Mouse (Mus musculus) spleen, postnatal 14 days (tissue): ENCODE results near the gene Magel2.

Experiments used
- DNase-seq, 2 experiments: peaks; one replicate each; pipeline ENCODE4 v3.0.0; 2021 to 2022; ENCODE audit warnings: low spot score in 2 of 2

Magel2 gene

GRCm38 (mm10) chr7:62423210-62423609 is 46.4 kb downstream of the Magel2 start:
- no peak for DNase-seq

DNA sequence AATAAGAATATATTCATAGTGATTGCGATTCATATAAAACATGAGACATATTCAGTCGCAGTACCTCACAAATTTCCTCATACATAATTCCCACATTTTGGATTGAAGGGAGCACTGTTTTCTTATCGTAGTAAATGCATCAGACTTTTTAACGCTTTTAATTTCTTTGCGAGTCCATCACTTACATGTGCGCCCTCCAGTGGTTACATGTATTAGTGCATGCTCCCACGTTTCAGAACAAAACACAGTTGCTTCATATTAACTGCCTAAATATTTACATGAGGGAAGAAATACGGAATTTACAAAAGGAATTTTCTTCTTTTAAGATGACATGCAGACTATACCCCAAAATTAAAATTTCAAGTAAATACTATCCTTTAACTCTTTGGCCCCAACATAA is 51.5 kb downstream of the Magel2 start:
- DNase-seq = no peak
